Mouse (Mus musculus) hindbrain, embryonic 15.5 days (tissue): Measurements from ENCODE around the gene Cacng2. TPM values are rescaled to one million over a fixed set of nuclear protein-coding genes. Genes with fewer than 3 reads are reported as not detected.
"Not testable (repeated sequence)": the region's sequence is repeated elsewhere in the genome, so short reads cannot be mapped to it uniquely, and the experiment has no call there.

ENCODE experiments used
- ATAC-seq: fragments of 200-750 bp; cut with Nextera tagmentation; 2 replicates; pipeline ENCODE4 v1.8.0; 2017; ENCODE audit warnings: low read depth, moderate number of reproducible peaks, moderate TSS enrichment; ENCODE audit not compliant: low FRiP score
- H3K27ac ChIP-seq: fragments of 300-500 bp; sonication (generic); replicated peaks from 2 replicates; pipeline ENCODE4 v1.5.1; 2015; ENCODE audit warnings: mild to moderate bottlenecking, inconsistent platforms
- H3K27me3 ChIP-seq: fragments of 300-500 bp; sonication (generic); 2 replicates; pipeline ENCODE4 v1.6.1; 2015; ENCODE audit warnings: control low read depth, inconsistent platforms
- H3K36me3 ChIP-seq: fragments of 300-500 bp; sonication (generic); 2 replicates; pipeline ENCODE4 v1.6.1; 2015; ENCODE audit warnings: control low read depth, inconsistent platforms
- H3K4me1 ChIP-seq: fragments of 300-500 bp; sonication (generic); replicated peaks from 2 replicates; pipeline ENCODE4 v1.6.1; 2015; ENCODE audit warnings: control low read depth, inconsistent platforms
- H3K4me2 ChIP-seq: fragments of 300-500 bp; sonication (generic); 2 replicates; pipeline ENCODE4 v1.6.1; 2015; ENCODE audit warnings: moderate library complexity, mild to moderate bottlenecking, inconsistent platforms
- H3K4me3 ChIP-seq: fragments of 300-500 bp; sonication (generic); 2 replicates; pipeline ENCODE4 v1.5.1; 2015; ENCODE audit warnings: mild to moderate bottlenecking, inconsistent platforms
- H3K9ac ChIP-seq: fragments of 300-500 bp; sonication (generic); 2 replicates; pipeline ENCODE4 v1.6.1; 2015; ENCODE audit warnings: inconsistent platforms
- H3K9me3 ChIP-seq: fragments of 300-500 bp; sonication (generic); 2 replicates; pipeline ENCODE4 v1.6.1; 2016; ENCODE audit warnings: control low read depth, inconsistent platforms
- WGBS: fragments of 180-500 bp; shearing (Covaris S2); methylation state at CpG from one replicate; pipeline ENCODE4 v1.1.7; 2015; 5-methylcytosine and 5-hydroxymethylcytosine counted together
- polyA plus RNA-seq: library from polyadenylated mRNA; unstranded; fragments of >200 nt; fragmentation: Nextera tagmentation; extraction: Ambion mirVana; gene quantifications from 2 replicates; pipeline ENCODE4 v1.2.1, GENCODE M21; 2015

Gene Cacng2
- polyA plus RNA-seq, 1 experiment from 2014 or later, result 17.4 TPM

- Histone ChIP-seq H3K36me3 (no peaks in the 10 kb centered on the region), H3K4me3 (no peak overlapping the region), H3K9ac (no peak overlapping the region), H3K27me3 (no peaks in the 10 kb centered on the region), H3K9me3 (no peaks in the 10 kb centered on the region), H3K4me2 (no peak overlapping the region), H3K27ac (no peak overlapping the region), H3K4me1 (peaks cover 4% of the 10 kb centered on the region; the same call in 1 of the 2 replicates)
- ATAC-seq, result no peak
- 86% methylated on average over 2 of the region's 2 CpGs for WGBS
These were observed 69.9 kb downstream of the Cacng2 start for GRCm38 (mm10) chr15:78049933-78050332.

DNA sequence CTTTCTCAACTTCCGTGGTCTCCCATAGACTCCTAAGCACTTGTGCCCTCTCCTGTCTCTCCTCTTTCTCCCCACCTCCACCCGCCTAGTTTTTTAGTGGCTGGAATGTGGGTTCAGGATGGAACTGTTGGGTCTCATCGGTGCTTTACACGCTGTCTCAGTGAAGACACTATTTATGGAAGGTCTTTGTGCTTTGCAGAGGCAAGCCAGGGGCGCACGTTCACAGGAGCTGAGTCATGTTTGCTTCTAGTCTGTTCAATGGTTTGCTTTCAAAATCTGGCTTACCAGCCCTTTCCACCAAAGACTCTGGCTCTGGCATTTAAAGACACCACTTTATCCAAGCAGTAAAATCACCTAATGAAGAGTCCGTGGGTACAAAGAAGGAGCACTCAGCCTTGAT is 74.0 kb downstream of the Cacng2 start:
- Histone ChIP-seq H3K27ac (no peak overlapping the region), H3K27me3 (no peaks in the 10 kb centered on the region), H3K9me3 (no peaks in the 10 kb centered on the region), H3K4me1 (peaks cover 8% of the 10 kb centered on the region; the same call in 1 of the 2 replicates), H3K4me2 (no peak overlapping the region), H3K36me3 (no peaks in the 10 kb centered on the region), H3K9ac (no peak overlapping the region), H3K4me3 (no peak overlapping the region)
- 66% methylated on average over 7 of the region's 7 CpGs for WGBS
- ATAC-seq, result no peak

DNA sequence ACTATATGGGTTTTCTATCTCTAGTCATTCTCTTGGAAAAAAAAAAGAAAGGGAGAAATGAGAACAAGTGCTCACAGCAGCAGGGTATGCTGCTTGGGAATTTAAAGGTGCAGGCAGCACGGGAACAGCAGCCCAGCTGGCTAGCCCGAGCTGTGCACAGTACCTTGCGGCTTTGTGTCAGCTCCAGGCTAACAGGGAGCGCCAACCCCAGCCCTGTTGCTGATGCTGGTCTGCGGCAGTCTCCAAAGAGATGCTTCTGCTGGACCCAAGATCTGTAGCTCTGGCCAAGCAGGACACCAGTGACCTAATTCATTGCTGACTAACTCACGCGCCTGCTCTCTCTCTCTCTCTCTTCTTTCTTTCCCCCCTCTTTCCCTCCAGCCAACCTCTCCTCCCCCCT is 74.5 kb downstream of the Cacng2 start:
- Histone ChIP-seq H3K9me3 (no peaks in the 10 kb centered on the region), H3K27ac (peak overlapping the region; percentile 71), H3K4me3 (no peak overlapping the region), H3K27me3 (no peaks in the 10 kb centered on the region), H3K9ac (no peak overlapping the region), H3K4me2 (no peak overlapping the region), H3K4me1 (peaks cover 8% of the 10 kb centered on the region; the same call in 1 of the 2 replicates), H3K36me3 (no peaks in the 10 kb centered on the region)
- WGBS, result 50% methylated on average over 7 of the region's 7 CpGs
- no peak for ATAC-seq

DNA sequence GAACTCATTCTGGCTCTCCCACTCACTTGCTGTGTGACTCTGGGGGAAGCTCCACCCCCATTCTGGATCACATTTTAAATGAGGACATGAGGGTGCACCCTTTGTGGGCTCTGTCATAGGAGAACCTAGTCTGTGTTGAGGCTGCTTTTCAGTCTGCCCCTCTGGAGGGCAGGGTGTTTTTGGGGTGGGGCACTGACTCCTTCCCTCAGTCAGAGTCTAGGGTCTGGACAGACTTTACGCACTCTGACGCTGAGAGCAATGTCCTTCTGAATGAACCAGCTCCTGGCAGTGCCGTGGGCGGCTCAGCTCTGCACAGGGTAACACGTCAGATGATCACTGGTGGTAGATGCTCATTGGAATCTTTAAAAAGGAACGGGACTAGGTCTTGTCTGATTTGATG is 75.0 kb downstream of the Cacng2 start:
- 56% methylated on average over 6 of the region's 6 CpGs for WGBS
- ATAC-seq, result peak; percentile 35; the same call in 1 of the 2 replicates

DNA sequence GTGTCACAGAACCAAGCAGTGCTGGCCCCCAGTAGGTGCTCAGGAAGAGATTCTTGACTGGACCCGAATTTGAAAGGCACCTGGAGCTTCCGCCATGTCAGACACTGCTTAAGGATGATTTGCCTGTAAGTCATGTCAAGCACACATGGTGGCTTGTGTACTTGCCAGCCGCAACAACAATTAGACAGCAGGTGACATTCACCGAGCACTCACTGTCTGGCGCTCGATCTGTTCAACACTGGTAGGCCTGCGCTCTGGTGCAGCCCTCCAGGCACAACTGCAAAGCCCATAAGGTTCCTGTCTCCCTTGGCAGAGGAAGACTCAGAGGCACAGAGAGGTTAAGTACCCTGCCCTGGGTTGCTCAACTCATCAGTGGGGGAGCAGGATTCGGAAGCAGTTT is 77.1 kb downstream of the Cacng2 start:
- no peaks in the 10 kb centered on the region for H3K27me3 ChIP-seq
- no peak overlapping the region for H3K4me2 ChIP-seq
- H3K9me3 ChIP-seq, result no peaks in the 10 kb centered on the region
- H3K4me3 ChIP-seq, result no peak overlapping the region
- WGBS, result 84% methylated on average over 8 of the region's 8 CpGs
- H3K36me3 ChIP-seq, result no peaks in the 10 kb centered on the region
- H3K9ac ChIP-seq, result no peak overlapping the region
- no peak for ATAC-seq
- H3K27ac ChIP-seq, result no peak overlapping the region
- peaks cover 8% of the 10 kb centered on the region; the same call in 1 of the 2 replicates for H3K4me1 ChIP-seq

More for the DNA sequence above, 75.0 kb downstream of the Cacng2 start:
- H3K9me3 ChIP-seq, result no peaks in the 10 kb centered on the region
- H3K27me3 ChIP-seq, result no peaks in the 10 kb centered on the region
- H3K4me2 ChIP-seq, result no peak overlapping the region
- H3K36me3 ChIP-seq, result no peaks in the 10 kb centered on the region
- no peak overlapping the region for H3K9ac ChIP-seq
- H3K4me1 ChIP-seq, result peaks cover 8% of the 10 kb centered on the region; the same call in 1 of the 2 replicates
- no peak overlapping the region for H3K4me3 ChIP-seq
- peak overlapping the region; percentile 71; the same call in 1 of the 2 replicates for H3K27ac ChIP-seq

GRCm38 (mm10) chr15:78037626-78038025 is 82.2 kb downstream of the Cacng2 start:
- ATAC-seq, result no peak
- no peaks in the 10 kb centered on the region for H3K4me1 ChIP-seq
- H3K27ac ChIP-seq, result no peak overlapping the region
- no peak overlapping the region for H3K4me3 ChIP-seq
- H3K9ac ChIP-seq, result no peak overlapping the region
- WGBS, result 93% methylated on average over 10 of the region's 10 CpGs
- no peaks in the 10 kb centered on the region for H3K9me3 ChIP-seq
- H3K36me3 ChIP-seq, result no peaks in the 10 kb centered on the region
- H3K4me2 ChIP-seq, result no peak overlapping the region
- no peaks in the 10 kb centered on the region for H3K27me3 ChIP-seq

DNA sequence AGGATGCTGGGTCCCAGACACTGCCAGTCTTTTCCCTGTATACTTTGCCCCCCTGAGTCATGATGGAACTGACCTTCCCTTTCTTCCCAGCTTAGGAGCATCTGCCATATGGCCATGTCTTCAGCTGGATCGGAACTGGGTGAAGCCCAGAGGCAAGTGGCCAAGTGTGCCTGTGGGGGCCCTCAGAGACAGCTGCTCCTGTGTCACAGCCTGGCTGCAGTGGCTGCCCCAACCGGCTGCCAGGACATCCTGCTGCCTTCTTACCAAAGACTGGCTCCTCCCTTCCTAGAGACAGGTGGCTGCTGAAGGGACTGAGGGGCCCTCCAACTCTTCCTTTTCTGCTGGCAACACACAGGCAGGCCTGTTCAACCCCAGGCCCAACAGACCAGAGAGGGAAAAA is 83.2 kb downstream of the Cacng2 start:
- Histone ChIP-seq H3K9ac (no peak overlapping the region), H3K27me3 (no peaks in the 10 kb centered on the region), H3K4me3 (no peak overlapping the region), H3K27ac (no peak overlapping the region), H3K4me1 (no peaks in the 10 kb centered on the region), H3K36me3 (no peaks in the 10 kb centered on the region), H3K9me3 (no peaks in the 10 kb centered on the region), H3K4me2 (no peak overlapping the region)
- ATAC-seq, result peak; percentile 49
- 49% methylated on average over 2 of the region's 2 CpGs for WGBS

- Histone ChIP-seq H3K4me1 (peaks cover 7% of the 10 kb centered on the region), H3K9me3 (no peaks in the 10 kb centered on the region)
These were observed 89.9 kb downstream of the Cacng2 start for GRCm38 (mm10) chr15:78029938-78030337.

DNA sequence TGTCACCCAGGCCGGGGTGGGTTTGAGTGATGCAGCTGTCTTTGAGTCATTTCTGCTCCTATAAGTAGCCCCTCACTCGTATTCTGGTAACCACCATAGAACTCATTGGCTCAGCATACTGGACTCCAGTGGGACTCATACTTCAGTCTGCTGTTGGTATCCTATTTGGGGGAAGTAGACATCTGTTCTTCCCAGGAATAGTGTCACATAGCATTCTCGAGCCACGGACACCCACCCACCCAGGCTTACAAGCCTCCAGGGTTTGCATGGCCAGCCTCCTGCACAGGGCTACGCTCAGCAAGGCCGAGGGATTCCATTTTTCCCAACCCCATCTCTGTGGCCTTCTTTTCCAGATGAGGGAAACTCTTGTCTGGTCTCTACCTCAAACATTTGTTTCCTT is 93.3 kb downstream of the Cacng2 start:
- H3K9me3 ChIP-seq, result no peaks in the 10 kb centered on the region
- no peak overlapping the region for H3K9ac ChIP-seq
- no peak overlapping the region for H3K27ac ChIP-seq
- H3K4me1 ChIP-seq, result peaks cover 7% of the 10 kb centered on the region
- no peaks in the 10 kb centered on the region for H3K27me3 ChIP-seq
- 88% methylated on average over 6 of the region's 6 CpGs for WGBS
- no peak overlapping the region for H3K4me3 ChIP-seq
- H3K36me3 ChIP-seq, result no peaks in the 10 kb centered on the region
- H3K4me2 ChIP-seq, result no peak overlapping the region
- ATAC-seq, result no peak

More at GRCm38 (mm10) chr15:78029938-78030337, 89.9 kb downstream of the Cacng2 start:
- ATAC-seq, result no peak
- Histone ChIP-seq H3K9ac (no peak overlapping the region), H3K4me2 (no peak overlapping the region), H3K27me3 (no peaks in the 10 kb centered on the region), H3K27ac (no peak overlapping the region), H3K4me3 (no peak overlapping the region), H3K36me3 (no peaks in the 10 kb centered on the region)
- 74% methylated on average over 8 of the region's 8 CpGs for WGBS

DNA sequence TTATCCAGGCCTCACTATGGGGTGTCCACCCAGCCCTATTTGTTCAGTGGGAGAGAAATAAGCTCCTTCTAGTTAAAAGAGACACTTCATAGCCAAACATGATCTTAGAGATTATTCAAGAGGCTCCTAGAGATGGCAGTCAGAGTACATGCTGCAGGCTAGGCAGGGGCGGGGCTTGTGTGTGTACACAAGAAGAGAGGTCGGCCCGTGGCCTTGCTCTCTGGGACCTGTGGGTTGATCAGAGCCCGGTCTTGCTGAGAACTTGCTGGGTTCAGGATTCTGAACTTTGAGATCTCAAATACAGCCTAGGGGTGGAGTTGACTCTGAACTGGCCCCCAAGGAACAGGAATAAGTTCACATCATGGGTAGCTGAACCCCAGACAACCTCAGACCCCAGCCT is 95.6 kb downstream of the Cacng2 start:
- no peak overlapping the region for H3K9ac ChIP-seq
- peaks cover 7% of the 10 kb centered on the region for H3K4me1 ChIP-seq
- no peaks in the 10 kb centered on the region for H3K36me3 ChIP-seq
- no peaks in the 10 kb centered on the region for H3K9me3 ChIP-seq
- H3K27me3 ChIP-seq, result no peaks in the 10 kb centered on the region
- no peak overlapping the region for H3K4me3 ChIP-seq
- WGBS, result 84% methylated on average over 4 of the region's 4 CpGs
- H3K27ac ChIP-seq, result no peak overlapping the region
- no peak overlapping the region for H3K4me2 ChIP-seq
- no peak for ATAC-seq

- Histone ChIP-seq H3K36me3 (no peaks in the 10 kb centered on the region), H3K27me3 (no peaks in the 10 kb centered on the region), H3K4me2 (no peak overlapping the region), H3K27ac (no peak overlapping the region), H3K9ac (no peak overlapping the region), H3K4me3 (no peak overlapping the region), H3K4me1 (no peaks in the 10 kb centered on the region), H3K9me3 (no peaks in the 10 kb centered on the region)
- 91% methylated on average over 1 of the region's 1 CpGs for WGBS
- no peak for ATAC-seq
These were observed 105.8 kb downstream of the Cacng2 start for GRCm38 (mm10) chr15:78014046-78014445.

DNA sequence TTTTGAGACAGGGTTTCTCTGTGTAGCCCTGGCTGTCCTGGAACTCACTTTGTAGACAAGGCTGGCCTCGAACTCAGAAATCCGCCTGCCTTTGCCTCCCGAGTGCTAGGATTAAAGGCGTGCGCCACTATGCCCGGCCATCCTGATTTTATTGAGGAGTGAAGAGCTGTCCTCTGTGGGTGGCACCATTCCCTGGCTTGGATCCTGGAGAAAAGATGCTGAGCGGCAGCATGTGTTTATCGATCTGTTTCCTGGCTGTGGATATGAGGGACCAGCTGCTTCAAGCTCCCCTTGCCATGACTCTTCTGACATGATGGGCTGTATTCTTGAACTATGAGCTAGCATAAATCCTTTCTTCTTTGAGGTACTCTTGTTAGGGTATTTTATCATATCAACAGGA is 111.6 kb downstream of the Cacng2 start:
- H3K36me3 ChIP-seq, H3K4me3 ChIP-seq, H3K4me2 ChIP-seq, H3K9ac ChIP-seq, H3K27ac ChIP-seq, H3K27me3 ChIP-seq, H3K9me3 ChIP-seq, ATAC-seq: not testable (repeated sequence)
- 90% methylated on average over 8 of the region's 8 CpGs for WGBS
- peaks cover 13% of the 10 kb centered on the region; the same call in 1 of the 2 replicates for H3K4me1 ChIP-seq

GRCm38 (mm10) chr15:78003929-78004328 is 115.9 kb downstream of the Cacng2 start:
- Histone ChIP-seq H3K36me3 (no peaks in the 10 kb centered on the region), H3K27ac (no peak overlapping the region), H3K4me1 (peaks cover 13% of the 10 kb centered on the region; the same call in 1 of the 2 replicates), H3K4me2 (no peak overlapping the region), H3K9me3 (no peaks in the 10 kb centered on the region), H3K9ac (no peak overlapping the region), H3K4me3 (no peak overlapping the region), H3K27me3 (no peaks in the 10 kb centered on the region)
- WGBS, result 54% methylated on average over 9 of the region's 9 CpGs
- ATAC-seq, result no peak
